Mouse (Mus musculus) E14TG2a.4 (cell line): ENCODE data around the gene Tnfaip2.

Source experiments
- CTCF ChIP-seq: conservative IDR thresholded peaks from 2 replicates; pipeline ENCODE4 v1.5.1; 2014; ENCODE audit warnings: low read length
- NANOG ChIP-seq: IDR thresholded peaks from 2 replicates; pipeline ENCODE4 v1.6.1; 2014; ENCODE audit warnings: borderline replicate concordance, low read length, mixed read lengths

GRCm38 (mm10) chr12:111454543-111455280 is 12.4 kb downstream of the Tnfaip2 start:
- TF ChIP-seq CTCF = no peak
- TF ChIP-seq NANOG = no peak
